Mouse (Mus musculus): ENCODE results near the gene Vps37b. TPM values are rescaled to one million over a fixed set of nuclear protein-coding genes. Genes with fewer than 3 reads are reported as not detected.

The Vps37b gene
- total RNA-seq, 4 experiments from 2014 or later, result 35.9 to 39.4 (median 36.6) TPM

Small RNA genes lying within 50 kb of the gene (microRNA-seq; reads per million reads assigned to microRNA genes)
- gene Mir7032, result 0.32 to 1.0 reads per million in 2 experiments

Other genes starting within 250 kb of the Vps37b start
- 1 to 10 TPM in 2 of 4 experiments, under 1 TPM in 1, not detected in 1; 0.33 to 5.8 (median 5.2) TPM for gene Hcar2, start 166.8 kb downstream of the Vps37b start, total RNA-seq (2022)
- 1 to 10 TPM; 1.0 to 1.6 (median 1.2) TPM for gene Hcar1, start 152.2 kb downstream of the Vps37b start, total RNA-seq (2022)
- 10 to 100 TPM; 59.4 to 66.0 (median 60.5) TPM for gene Denr, start 125.1 kb downstream of the Vps37b start, total RNA-seq (2022)
- gene Gm43518, start 104.9 kb downstream of the Vps37b start, total RNA-seq (2022), result 1 to 10 TPM in 3 of 4 experiments, under 1 TPM in 1; 0.87 to 2.4 (median 1.9) TPM
- gene Ccdc62, start 101.6 kb downstream of the Vps37b start, total RNA-seq (2022), result 1 to 10 TPM; 2.1 to 7.2 (median 5.2) TPM
- 10 to 100 TPM; 33.5 to 47.0 (median 44.6) TPM for gene Hip1r, start 58.6 kb downstream of the Vps37b start, total RNA-seq (2022)
- 10 to 100 TPM; 29.4 to 33.0 (median 30.4) TPM for gene Abcb9, start 63.5 kb upstream of the Vps37b start, total RNA-seq (2022)
- 10 to 100 TPM; 34.9 to 41.6 (median 38.9) TPM for gene Ogfod2, start 80.0 kb upstream of the Vps37b start, total RNA-seq (2022)
- gene Arl6ip4, start 83.8 kb upstream of the Vps37b start, total RNA-seq (2022), result 10 to 100 TPM; 46.3 to 64.6 (median 50.4) TPM
- gene Pitpnm2, start 217.5 kb upstream of the Vps37b start, total RNA-seq (2022), result 100 to 1,000 TPM; 260 to 337 (median 315) TPM

Measured in layer of hippocampus, adult 8-10 months (tissue).